Mouse (Mus musculus): ENCODE measurements around the gene Xlr3b. TPM values are rescaled to one million over a fixed set of nuclear protein-coding genes. Genes with fewer than 3 reads are reported as not detected.

The Xlr3b gene
- polyA plus RNA-seq (2014; fragmentation: Illumina TruSeq; extraction: RNeasy Lipid Tissue Mini Kit (QIAGEN cat#74804); ENCODE audit: low read depth, low replicate concordance), result 4.5 TPM

GRCm38 (mm10) chrX:73191934-73192333, at the start of gene Xlr3b:
Gene Xlr3b, plus strand, starts transcription at chrX:73192207.

DNA sequence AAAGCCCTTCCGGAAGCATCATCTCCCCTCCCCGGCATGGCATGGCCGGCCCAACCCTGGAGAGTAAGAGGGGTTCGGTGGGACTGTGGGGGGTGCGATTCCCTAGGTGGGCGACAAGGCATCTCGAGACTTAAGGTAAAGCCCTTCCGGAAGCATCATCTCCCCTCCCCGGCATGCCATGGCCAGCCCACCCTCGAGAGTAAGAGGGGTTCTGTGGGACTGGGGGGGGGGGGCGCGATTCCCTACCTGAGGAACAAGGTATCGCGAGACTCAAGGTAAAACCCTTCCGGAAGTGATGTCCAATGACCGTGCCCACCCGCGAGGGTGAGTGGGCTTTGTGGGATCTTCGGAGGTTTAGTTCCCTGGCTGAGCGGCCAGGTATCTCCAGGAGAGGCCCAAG, 43.5 kb upstream of the Xlr3b start, which contains the start of gene Xlr5b:
Xlr5b (plus strand) TSS at position 301 of the 400 bp plus-strand sequence.

GRCm38 (mm10) chrX:73149350-73149749, 42.7 kb upstream of the Xlr3b start, which contains the start of gene DXBay18:
Gene DXBay18, minus strand, starts transcription at chrX:73149450.

DNA sequence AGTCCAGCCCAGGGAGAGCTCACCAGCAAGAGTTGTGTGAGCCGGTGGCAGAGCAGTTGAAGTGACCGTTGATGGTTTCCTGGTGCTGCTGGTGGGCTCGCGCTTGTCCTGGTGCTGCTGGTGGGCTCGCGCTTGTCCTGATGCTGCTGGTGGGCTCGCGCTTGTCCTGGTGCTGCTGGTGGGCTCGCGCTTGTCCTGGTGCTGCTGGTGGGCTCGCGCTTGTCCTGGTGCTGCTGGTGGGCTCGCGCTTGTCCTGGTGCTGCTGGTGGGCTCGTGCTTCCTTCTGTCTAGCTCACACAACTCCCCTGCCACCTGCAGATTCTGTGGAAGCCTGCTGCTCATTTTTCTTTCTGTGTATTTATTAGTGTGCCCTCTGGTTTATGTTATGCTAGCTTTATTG, 15.1 kb upstream of the Xlr3b start, which contains the start of gene Spin2d:
Spin2d (minus strand) TSS at position 101 of the 400 bp plus-strand sequence.

GRCm38 (mm10) chrX:73213819-73214564, 22.0 kb downstream of the Xlr3b start, which contains the start of gene Xlr4b:
Gene Xlr4b, plus strand, starts transcription at chrX:73214333.

DNA sequence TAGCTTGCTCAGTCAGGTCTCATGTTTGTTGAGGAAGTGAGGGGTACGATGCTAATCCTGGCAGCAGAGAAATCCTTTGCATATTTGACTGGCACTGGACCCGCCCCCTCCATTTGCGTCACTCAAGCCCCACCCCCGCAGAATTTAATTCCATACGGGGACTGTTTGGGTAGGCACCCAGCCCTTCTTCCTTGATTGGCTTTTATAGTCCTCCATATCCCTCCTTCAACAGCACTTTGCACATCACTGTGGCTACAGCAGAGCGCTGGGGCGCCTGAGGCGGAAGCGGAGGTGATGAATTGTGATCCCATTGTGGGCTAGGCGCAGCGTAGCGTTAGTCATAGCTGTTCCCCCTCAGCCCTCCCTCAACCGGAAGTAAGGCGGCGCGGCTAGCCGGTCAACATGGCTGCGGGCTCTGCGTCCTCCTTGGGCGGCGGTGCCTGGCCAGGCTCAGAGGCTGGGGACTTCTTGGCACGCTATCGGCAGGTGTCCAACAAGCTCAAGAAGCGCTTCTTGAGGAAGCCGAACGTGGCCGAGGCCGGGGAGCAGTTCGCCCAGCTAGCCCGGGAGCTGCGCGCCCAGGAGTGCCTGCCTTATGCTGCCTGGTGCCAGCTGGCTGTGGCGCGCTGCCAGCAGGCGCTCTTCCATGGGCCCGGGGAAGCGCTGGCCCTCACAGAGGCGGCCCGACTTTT, 36.1 kb downstream of the Xlr3b start, which contains the start of gene F8a:
F8a (plus strand) TSS at position 378 of the 692 bp plus-strand sequence.

GRCm38 (mm10) chrX:73242821-73243325, 50.9 kb downstream of the Xlr3b start, which contains the start of gene Xlr4c:
Gene Xlr4c, minus strand, starts transcription at chrX:73243130.

Other genes starting within 250 kb of the Xlr3b start
- 248 TPM for gene Zfp185, start 204.9 kb upstream of the Xlr3b start, polyA plus RNA-seq (2014; fragmentation: Illumina TruSeq; extraction: RNeasy Lipid Tissue Mini Kit (QIAGEN cat#74804); ENCODE audit: low read depth, low replicate concordance)
- not detected for gene Pnma5, start 155.1 kb upstream of the Xlr3b start, polyA plus RNA-seq (2014; fragmentation: Illumina TruSeq; extraction: RNeasy Lipid Tissue Mini Kit (QIAGEN cat#74804); ENCODE audit: low read depth, low replicate concordance)
- gene Pnma3, start 127.4 kb upstream of the Xlr3b start, polyA plus RNA-seq (2014; fragmentation: Illumina TruSeq; extraction: RNeasy Lipid Tissue Mini Kit (QIAGEN cat#74804); ENCODE audit: low read depth, low replicate concordance), result not detected
- 24.2 TPM for gene Xlr4a, start 109.7 kb upstream of the Xlr3b start, polyA plus RNA-seq (2014; fragmentation: Illumina TruSeq; extraction: RNeasy Lipid Tissue Mini Kit (QIAGEN cat#74804); ENCODE audit: low read depth, low replicate concordance)
- 4.9 TPM for gene Xlr3a, start 95.1 kb upstream of the Xlr3b start, polyA plus RNA-seq (2014; fragmentation: Illumina TruSeq; extraction: RNeasy Lipid Tissue Mini Kit (QIAGEN cat#74804); ENCODE audit: low read depth, low replicate concordance)
- gene Gm14685, start 75.2 kb upstream of the Xlr3b start, polyA plus RNA-seq (2014; fragmentation: Illumina TruSeq; extraction: RNeasy Lipid Tissue Mini Kit (QIAGEN cat#74804); ENCODE audit: low read depth, low replicate concordance), result not detected
- gene Xlr5b, start 43.4 kb upstream of the Xlr3b start, polyA plus RNA-seq (2014; fragmentation: Illumina TruSeq; extraction: RNeasy Lipid Tissue Mini Kit (QIAGEN cat#74804); ENCODE audit: low read depth, low replicate concordance), result 0.25 TPM
- gene DXBay18, start 42.8 kb upstream of the Xlr3b start, polyA plus RNA-seq (2014; fragmentation: Illumina TruSeq; extraction: RNeasy Lipid Tissue Mini Kit (QIAGEN cat#74804); ENCODE audit: low read depth, low replicate concordance), result 2.2 TPM
- gene Spin2d, start 15.2 kb upstream of the Xlr3b start, polyA plus RNA-seq (2014; fragmentation: Illumina TruSeq; extraction: RNeasy Lipid Tissue Mini Kit (QIAGEN cat#74804); ENCODE audit: low read depth, low replicate concordance), result not detected
- 3.8 TPM for gene Xlr4b, start 22.1 kb downstream of the Xlr3b start, polyA plus RNA-seq (2014; fragmentation: Illumina TruSeq; extraction: RNeasy Lipid Tissue Mini Kit (QIAGEN cat#74804); ENCODE audit: low read depth, low replicate concordance)
- 7.4 TPM for gene F8a, start 36.1 kb downstream of the Xlr3b start, polyA plus RNA-seq (2014; fragmentation: Illumina TruSeq; extraction: RNeasy Lipid Tissue Mini Kit (QIAGEN cat#74804); ENCODE audit: low read depth, low replicate concordance)
- 3.9 TPM for gene Xlr4c, start 50.9 kb downstream of the Xlr3b start, polyA plus RNA-seq (2014; fragmentation: Illumina TruSeq; extraction: RNeasy Lipid Tissue Mini Kit (QIAGEN cat#74804); ENCODE audit: low read depth, low replicate concordance)
- gene Xlr3c, start 73.2 kb downstream of the Xlr3b start, polyA plus RNA-seq (2014; fragmentation: Illumina TruSeq; extraction: RNeasy Lipid Tissue Mini Kit (QIAGEN cat#74804); ENCODE audit: low read depth, low replicate concordance), result 0.68 TPM
- not detected for gene Xlr5a, start 100.8 kb downstream of the Xlr3b start, polyA plus RNA-seq (2014; fragmentation: Illumina TruSeq; extraction: RNeasy Lipid Tissue Mini Kit (QIAGEN cat#74804); ENCODE audit: low read depth, low replicate concordance)
- gene Xlr5c, start 100.8 kb downstream of the Xlr3b start, polyA plus RNA-seq (2014; fragmentation: Illumina TruSeq; extraction: RNeasy Lipid Tissue Mini Kit (QIAGEN cat#74804); ENCODE audit: low read depth, low replicate concordance), result not detected
- gene Gm45015, start 144.6 kb downstream of the Xlr3b start, polyA plus RNA-seq (2014; fragmentation: Illumina TruSeq; extraction: RNeasy Lipid Tissue Mini Kit (QIAGEN cat#74804); ENCODE audit: low read depth, low replicate concordance), result not detected
- 18.0 TPM for gene Zfp275, start 150.4 kb downstream of the Xlr3b start, polyA plus RNA-seq (2014; fragmentation: Illumina TruSeq; extraction: RNeasy Lipid Tissue Mini Kit (QIAGEN cat#74804); ENCODE audit: low read depth, low replicate concordance)
- not detected for gene Gm18336, start 206.5 kb downstream of the Xlr3b start, polyA plus RNA-seq (2014; fragmentation: Illumina TruSeq; extraction: RNeasy Lipid Tissue Mini Kit (QIAGEN cat#74804); ENCODE audit: low read depth, low replicate concordance)
- 0.10 TPM for gene Zfp92, start 218.9 kb downstream of the Xlr3b start, polyA plus RNA-seq (2014; fragmentation: Illumina TruSeq; extraction: RNeasy Lipid Tissue Mini Kit (QIAGEN cat#74804); ENCODE audit: low read depth, low replicate concordance)
- gene Trex2, start 243.1 kb downstream of the Xlr3b start, polyA plus RNA-seq (2014; fragmentation: Illumina TruSeq; extraction: RNeasy Lipid Tissue Mini Kit (QIAGEN cat#74804); ENCODE audit: low read depth, low replicate concordance), result 2.0 TPM

Data from adipose tissue, adult 10 weeks (tissue).